Mouse (Mus musculus) intestine, embryonic 14.5 days (tissue): Measurements from ENCODE around the gene Mrgprh. TPM values are rescaled to one million over a fixed set of nuclear protein-coding genes. Genes with fewer than 3 reads are reported as not detected.

Experiments
- ATAC-seq: fragments of 200-750 bp; cut with Nextera tagmentation; replicated peaks from 2 replicates; pipeline ENCODE4 v1.8.0; 2017; ENCODE audit warnings: low read depth, moderate number of reproducible peaks, moderate TSS enrichment, moderate library complexity; ENCODE audit not compliant: low FRiP score, low TSS enrichment
- DNase-seq: peaks from one replicate; pipeline ENCODE4 v3.0.0-alpha.2; 2018; ENCODE audit warnings: low spot score
- H3K27ac ChIP-seq: fragments of 300-500 bp; sonication (generic); 2 replicates; pipeline ENCODE4 v1.5.1; 2014; ENCODE audit warnings: low read depth, mild to moderate bottlenecking, control low read depth
- H3K27me3 ChIP-seq: fragments of 300-500 bp; sonication (generic); replicated peaks from 2 replicates; pipeline ENCODE4 v1.6.1; 2014; ENCODE audit warnings: low read length, control low read depth; ENCODE audit not compliant: control insufficient read depth, insufficient read depth
- H3K36me3 ChIP-seq: fragments of 300-500 bp; sonication (generic); 2 replicates; pipeline ENCODE4 v1.6.1; 2014; ENCODE audit warnings: low read length, control low read depth; ENCODE audit not compliant: control insufficient read depth, insufficient read depth
- H3K4me1 ChIP-seq: fragments of 300-500 bp; sonication (generic); replicated peaks from 2 replicates; pipeline ENCODE4 v1.6.1; 2014; ENCODE audit warnings: low read length, control low read depth, mixed read lengths; ENCODE audit not compliant: control insufficient read depth, insufficient read depth
- H3K4me2 ChIP-seq: fragments of 300-500 bp; sonication (generic); 2 replicates; pipeline ENCODE4 v1.6.1; 2014; ENCODE audit warnings: low read length
- H3K4me3 ChIP-seq: fragments of 300-500 bp; sonication (generic); 2 replicates; pipeline ENCODE4 v1.5.1; 2014; ENCODE audit warnings: low read depth, low read length, control low read depth, mixed read lengths
- H3K9ac ChIP-seq: fragments of 300-500 bp; sonication (generic); 2 replicates; pipeline ENCODE4 v1.6.1; 2014; ENCODE audit warnings: mild to moderate bottlenecking, low read length
- H3K9me3 ChIP-seq: fragments of 300-500 bp; sonication (generic); 2 replicates; pipeline ENCODE4 v1.6.1; 2016; ENCODE audit warnings: low read length, control low read depth; ENCODE audit not compliant: control insufficient read depth
- WGBS: fragments of 180-500 bp; shearing (Covaris S2); extraction: QIAGEN DNeasy Blood & Tissue Kit; methylation state at CpG from one replicate; pipeline ENCODE4 v1.1.7; 2014; 5-methylcytosine and 5-hydroxymethylcytosine counted together
- microRNA-seq: library from miRNA; unstranded; fragments of <30 nt; microRNA quantifications from one replicate; pipeline ENCODE4, GENCODE M21; 2016
- polyA plus RNA-seq: library from polyadenylated mRNA; unstranded; fragments of >200 nt; fragmentation: Nextera tagmentation; extraction: Ambion mirVana; gene quantifications from 2 replicates; pipeline ENCODE4 v1.2.1, GENCODE M21; 2014

The Mrgprh gene
- polyA plus RNA-seq, 1 experiment from 2014 or later = not detected

- DNase-seq (no peak), ATAC-seq (peak; percentile 67)
- Histone ChIP-seq H3K9me3 (no peaks in the 10 kb centered on the region), H3K27me3 (no peaks in the 10 kb centered on the region), H3K4me2 (peak overlapping the region; percentile 75), H3K9ac (peak overlapping the region; percentile 90), H3K4me1 (peaks cover 10% of the 10 kb centered on the region; the same call in 1 of the 2 replicates), H3K4me3 (peak overlapping the region; percentile 76), H3K27ac (peak overlapping the region; percentile 79), H3K36me3 (peaks cover 59% of the 10 kb centered on the region)
- under 1% methylated on average over 40 of the region's 40 CpGs for WGBS
Observed at GRCm38 (mm10) chr17:12916588-12917380, 41.0 kb downstream of the Mrgprh start.

GRCm38 (mm10) chr17:12921073-12921472 lies 45.2 kb downstream of the Mrgprh start:
- Histone ChIP-seq H3K4me3 (no peak overlapping the region), H3K36me3 (peaks cover 78% of the 10 kb centered on the region), H3K27ac (no peak overlapping the region), H3K9ac (no peak overlapping the region), H3K4me1 (peaks cover 7% of the 10 kb centered on the region; the same call in 1 of the 2 replicates), H3K27me3 (no peaks in the 10 kb centered on the region), H3K4me2 (no peak overlapping the region), H3K9me3 (no peaks in the 10 kb centered on the region)
- no peak for DNase-seq
- no peak for ATAC-seq
- WGBS = 100% methylated on average over 1 of the region's 1 CpGs

GRCm38 (mm10) chr17:12925001-12925400 lies 49.2 kb downstream of the Mrgprh start:
- Histone ChIP-seq H3K4me2 (no peak overlapping the region), H3K27ac (no peak overlapping the region), H3K4me3 (no peak overlapping the region), H3K9ac (no peak overlapping the region), H3K9me3 (no peaks in the 10 kb centered on the region), H3K36me3 (peaks cover 67% of the 10 kb centered on the region), H3K27me3 (no peaks in the 10 kb centered on the region), H3K4me1 (no peaks in the 10 kb centered on the region)
- ATAC-seq = no peak
- DNase-seq = no peak
- 91% methylated on average over 3 of the region's 3 CpGs for WGBS

GRCm38 (mm10) chr17:12925703-12926180 lies 49.9 kb downstream of the Mrgprh start:
- no peak for DNase-seq
- no peak overlapping the region for H3K9ac ChIP-seq
- no peak overlapping the region for H3K27ac ChIP-seq
- no peak overlapping the region for H3K4me3 ChIP-seq
- H3K4me1 ChIP-seq = no peaks in the 10 kb centered on the region
- 88% methylated on average over 8 of the region's 8 CpGs for WGBS
- no peaks in the 10 kb centered on the region for H3K27me3 ChIP-seq
- no peaks in the 10 kb centered on the region for H3K9me3 ChIP-seq
- no peak overlapping the region for H3K4me2 ChIP-seq
- H3K36me3 ChIP-seq = peaks cover 59% of the 10 kb centered on the region
- ATAC-seq = no peak

Small RNA genes lying within 50 kb of the gene (microRNA-seq; reads per million reads assigned to microRNA genes)
- gene Gm24085 = not detected

Other genes with a start within 250 kb of the Mrgprh start
- gene Slc22a1, start 200.2 kb upstream of the Mrgprh start, polyA plus RNA-seq = 0.34 TPM in 1 of 2 replicates, not detected in the other
- gene Igf2r, start 106.4 kb upstream of the Mrgprh start, polyA plus RNA-seq = 52.3 and 52.8 TPM in 2 replicates
- 0.64 and 1.3 TPM in 2 replicates for gene Mas1, start 7.9 kb upstream of the Mrgprh start, polyA plus RNA-seq
- gene Pnldc1, start 34.2 kb downstream of the Mrgprh start, polyA plus RNA-seq = 0.65 and 1.4 TPM in 2 replicates
- gene Tcp1, start 39.7 kb downstream of the Mrgprh start, polyA plus RNA-seq = 447 and 471 TPM in 2 replicates
- gene Mrpl18, start 40.3 kb downstream of the Mrgprh start, polyA plus RNA-seq = 168 TPM in 2 replicates
- gene Acat3, start 64.6 kb downstream of the Mrgprh start, polyA plus RNA-seq = 0.81 and 1.1 TPM in 2 replicates
- 141 and 151 TPM in 2 replicates for gene Acat2, start 84.7 kb downstream of the Mrgprh start, polyA plus RNA-seq
- 121 and 131 TPM in 2 replicates for gene Wtap, start 118.1 kb downstream of the Mrgprh start, polyA plus RNA-seq
- 141 and 149 TPM in 2 replicates for gene Sod2, start 130.8 kb downstream of the Mrgprh start, polyA plus RNA-seq
- gene Gpr31b, start 176.3 kb downstream of the Mrgprh start, polyA plus RNA-seq = 0.27 TPM in 1 of 2 replicates, not detected in the other
- gene Tcp10b, start 185.1 kb downstream of the Mrgprh start, polyA plus RNA-seq = 0.09 and 0.31 TPM in 2 replicates